Mouse (Mus musculus): ENCODE results near the gene Insrr.
"Not testable (repeated sequence)": the region's sequence is repeated elsewhere in the genome, so short reads cannot be mapped to it uniquely, and the experiment has no call there.

Gene Insrr

DNA sequence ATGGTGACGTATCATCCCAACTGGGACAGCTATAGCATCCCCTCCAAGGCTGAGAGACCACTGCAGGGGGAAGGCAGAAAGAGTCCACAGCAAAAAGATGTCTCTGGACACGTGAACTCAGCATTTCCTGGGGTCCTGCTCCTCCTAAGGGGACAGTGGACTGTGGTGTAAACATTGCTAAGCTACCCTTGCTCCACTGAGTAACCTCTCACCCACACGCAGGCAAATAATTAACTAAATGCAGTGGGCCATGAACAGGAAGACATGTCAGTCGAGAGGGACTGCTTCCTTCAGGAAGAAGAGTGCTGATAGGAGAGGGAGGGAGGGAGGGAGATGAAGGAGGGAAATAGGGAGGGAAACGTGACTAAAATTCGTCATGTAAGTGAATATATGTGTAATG is 25.7 kb upstream of the Insrr start:
- in situ Hi-C loops (cut with MboI, MseI): loop anchor here in 1 of 2 experiments (5.0 kb wide), 1 partner anchor 46 kb away; no protein-coding TSS in a partner anchor

DNA sequence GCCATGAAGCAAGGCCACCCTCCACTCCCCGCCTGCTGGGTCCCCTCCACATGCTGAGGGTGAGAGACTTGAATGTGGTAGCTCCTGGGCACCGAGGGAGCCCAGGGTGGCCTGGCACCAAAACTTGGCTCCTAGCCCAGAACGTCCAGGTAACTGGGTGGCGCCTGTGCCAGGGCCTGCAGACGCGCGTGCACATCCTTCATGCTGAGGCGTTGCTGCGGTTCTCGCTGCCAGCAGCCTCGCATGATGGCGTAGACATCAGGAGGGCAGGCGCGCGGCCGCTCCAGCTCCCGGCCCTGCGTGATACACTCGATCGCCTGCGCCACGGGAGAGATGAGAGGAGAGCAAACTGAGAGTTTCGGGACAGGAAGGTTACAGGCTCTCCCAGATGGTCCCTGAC is 18.5 kb upstream of the Insrr start:
- in situ Hi-C loops (cut with MboI, MseI): no loop called here

DNA sequence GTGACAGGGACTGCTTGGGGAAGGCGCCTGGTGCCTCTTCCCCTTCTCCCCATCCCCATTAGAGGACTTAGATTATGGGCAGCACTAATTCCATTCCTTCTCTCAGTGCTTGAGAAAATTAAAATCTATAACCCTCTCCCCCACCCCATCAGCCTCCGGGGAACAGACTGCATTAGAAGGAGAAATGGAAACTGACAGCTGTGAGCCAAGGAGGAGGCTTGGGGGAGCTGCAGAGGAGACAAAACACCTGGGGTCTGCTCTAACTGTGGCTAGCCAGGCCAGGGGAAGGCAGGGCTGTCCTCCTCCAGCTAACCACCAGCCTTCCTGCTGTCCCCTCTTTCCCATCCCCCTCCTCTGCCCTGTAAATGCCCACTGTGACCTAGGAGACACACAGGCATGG is 17.7 kb upstream of the Insrr start:
- in situ Hi-C loops (cut with MboI, MseI): no loop called here

DNA sequence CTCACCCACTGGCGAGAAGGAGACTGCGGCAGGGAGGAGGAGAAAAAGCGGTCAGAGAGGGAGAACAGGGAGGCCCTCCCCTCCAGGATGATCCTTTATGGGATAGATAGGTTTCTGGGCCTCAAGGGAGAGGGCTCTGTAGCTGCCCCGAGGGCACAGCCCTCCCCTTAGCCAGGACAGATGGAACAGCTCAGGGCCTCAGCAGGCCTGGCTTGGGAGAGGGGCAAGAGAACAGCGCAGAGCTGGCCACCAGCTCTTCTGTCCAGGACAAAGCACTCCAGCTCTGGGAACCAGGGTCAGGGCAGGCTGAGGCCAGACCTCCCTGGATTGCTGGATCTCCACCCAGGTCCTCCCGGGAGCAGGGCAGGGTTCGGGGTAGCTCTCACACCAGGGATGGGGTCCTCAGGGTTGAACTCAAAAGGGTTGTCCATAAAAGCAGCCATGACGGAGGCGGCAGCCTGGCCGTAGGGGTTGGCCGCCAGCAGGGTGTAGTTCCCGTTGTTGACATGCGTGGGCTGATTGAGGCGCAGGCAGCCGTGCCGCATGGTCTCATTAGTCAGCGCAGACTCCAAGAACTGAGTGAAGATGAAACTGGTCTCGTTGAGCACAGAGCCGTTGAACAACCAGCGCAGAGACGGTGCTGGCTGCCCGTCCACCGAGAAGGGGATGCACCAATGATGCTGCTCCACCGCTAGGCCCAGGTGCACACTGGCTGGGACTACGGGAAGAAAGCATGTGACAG is 13.3 kb upstream of the Insrr start:
- in situ Hi-C loops (cut with MboI, MseI): no loop called here

DNA sequence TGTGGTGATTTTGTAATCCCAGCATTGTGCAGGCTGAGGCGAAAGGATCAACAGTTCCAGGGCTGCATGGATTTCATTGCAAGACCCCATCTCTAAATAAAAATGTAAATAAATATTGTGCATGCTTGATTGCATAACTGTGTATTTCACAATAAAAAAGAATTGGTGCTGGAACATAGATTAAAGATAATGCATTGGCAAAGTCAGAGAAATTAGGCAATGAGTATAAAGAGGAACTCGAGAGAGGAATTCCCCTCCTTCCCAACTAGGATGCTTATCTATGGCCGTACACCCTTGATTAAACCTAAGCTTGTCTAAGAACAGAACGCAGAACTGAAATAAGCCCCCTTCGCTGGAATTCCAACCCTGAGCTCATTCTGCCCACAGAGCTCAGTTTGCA is 11.6 kb upstream of the Insrr start:
- in situ Hi-C loops (cut with MboI, MseI): no loop called here

DNA sequence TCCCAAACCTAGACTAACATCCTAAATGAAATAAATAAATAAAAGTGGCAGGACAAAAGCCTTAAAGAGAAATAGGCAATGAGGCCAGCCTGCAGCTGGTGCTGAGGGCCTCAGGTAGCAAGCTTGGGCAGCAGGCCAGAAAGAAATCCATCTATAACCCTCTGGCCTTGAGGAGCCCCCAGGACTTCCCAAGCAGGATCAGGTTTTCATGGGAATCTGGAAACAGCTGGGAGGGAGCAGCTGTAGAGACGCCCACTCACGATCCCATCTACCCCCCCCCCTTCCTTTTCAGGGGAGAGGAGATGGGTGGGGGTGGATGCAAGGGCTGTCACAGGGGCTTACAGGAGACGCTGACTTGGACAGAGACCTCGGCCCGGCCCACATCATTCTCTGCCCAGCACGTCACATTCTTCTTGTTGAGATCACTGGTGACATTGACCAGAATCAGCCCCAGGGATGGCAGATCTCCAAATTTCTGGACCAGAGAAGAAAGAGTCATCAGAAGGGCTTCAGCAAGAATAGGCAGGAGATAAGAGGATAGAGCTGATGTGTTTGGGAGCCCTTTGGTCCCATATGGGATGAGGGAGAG is 11.0 kb upstream of the Insrr start:
- in situ Hi-C loops (cut with MboI, MseI): no loop called here

DNA sequence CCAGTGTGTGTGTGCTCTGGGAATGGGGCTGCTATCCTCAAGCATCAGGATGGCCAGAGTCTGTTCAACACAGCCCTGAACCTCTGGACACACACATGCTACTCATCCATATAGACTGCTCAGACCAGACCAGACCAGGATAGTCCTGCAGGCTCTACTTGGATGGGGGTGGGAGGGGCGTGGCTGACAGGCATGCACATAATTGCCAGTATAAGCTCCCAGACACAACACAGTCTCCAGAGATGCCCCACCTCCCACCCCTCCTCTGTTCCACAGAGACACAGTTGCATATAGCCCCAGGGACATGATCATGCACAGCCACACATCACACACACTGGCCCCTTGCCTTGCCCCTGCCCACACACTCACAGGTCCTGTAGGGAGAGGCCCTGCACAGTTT is 7.5 kb upstream of the Insrr start:
- in situ Hi-C loops (cut with MboI, MseI): no loop called here

DNA sequence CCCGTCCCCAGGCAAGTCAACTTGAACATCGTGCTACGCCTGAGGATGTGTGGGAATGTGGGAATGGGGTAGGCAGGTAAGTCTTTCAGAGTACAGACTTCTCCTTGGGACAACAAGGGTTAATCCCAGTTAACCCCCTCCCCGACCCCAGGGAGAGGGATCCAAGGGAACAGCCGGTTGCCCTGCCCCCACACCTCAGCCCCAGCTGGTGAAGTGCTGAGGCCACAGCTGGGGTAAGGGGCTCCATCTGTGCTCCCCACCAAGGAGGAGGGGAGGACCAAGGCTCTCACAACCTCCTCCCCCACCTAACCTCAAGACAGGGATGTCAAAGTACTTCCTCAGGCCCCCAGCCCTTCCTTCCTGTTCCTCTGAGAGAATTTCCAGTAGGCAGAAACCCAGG is 7.0 kb upstream of the Insrr start:
- in situ Hi-C loops (cut with MboI, MseI): no loop called here

DNA sequence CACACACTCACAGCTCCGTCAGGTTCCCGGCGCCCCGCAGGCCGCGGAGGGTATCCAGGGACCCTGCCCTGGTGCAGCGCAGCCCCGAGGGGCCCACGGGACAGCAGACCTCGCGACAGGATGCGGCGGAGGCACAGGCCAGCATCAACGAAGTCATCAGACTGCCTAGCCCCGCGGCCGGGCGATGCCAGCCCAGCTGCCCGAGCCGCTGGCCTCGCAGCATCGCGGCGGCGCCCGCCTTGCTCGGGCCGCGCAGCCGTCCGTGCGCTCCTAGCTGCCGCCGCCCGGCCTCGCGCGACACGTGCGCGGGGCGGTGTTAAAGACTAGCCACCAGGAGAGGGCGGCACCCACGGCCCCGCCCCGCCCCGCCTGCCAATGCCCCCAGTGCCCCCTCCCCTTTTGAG is 1.8 kb upstream of the Insrr start, which contains the start of gene Ntrk1:
Gene Ntrk1, minus strand, starts transcription at position 241 of the 404 bp plus-strand sequence.
- in situ Hi-C loops (cut with MboI, MseI): no loop called here

DNA sequence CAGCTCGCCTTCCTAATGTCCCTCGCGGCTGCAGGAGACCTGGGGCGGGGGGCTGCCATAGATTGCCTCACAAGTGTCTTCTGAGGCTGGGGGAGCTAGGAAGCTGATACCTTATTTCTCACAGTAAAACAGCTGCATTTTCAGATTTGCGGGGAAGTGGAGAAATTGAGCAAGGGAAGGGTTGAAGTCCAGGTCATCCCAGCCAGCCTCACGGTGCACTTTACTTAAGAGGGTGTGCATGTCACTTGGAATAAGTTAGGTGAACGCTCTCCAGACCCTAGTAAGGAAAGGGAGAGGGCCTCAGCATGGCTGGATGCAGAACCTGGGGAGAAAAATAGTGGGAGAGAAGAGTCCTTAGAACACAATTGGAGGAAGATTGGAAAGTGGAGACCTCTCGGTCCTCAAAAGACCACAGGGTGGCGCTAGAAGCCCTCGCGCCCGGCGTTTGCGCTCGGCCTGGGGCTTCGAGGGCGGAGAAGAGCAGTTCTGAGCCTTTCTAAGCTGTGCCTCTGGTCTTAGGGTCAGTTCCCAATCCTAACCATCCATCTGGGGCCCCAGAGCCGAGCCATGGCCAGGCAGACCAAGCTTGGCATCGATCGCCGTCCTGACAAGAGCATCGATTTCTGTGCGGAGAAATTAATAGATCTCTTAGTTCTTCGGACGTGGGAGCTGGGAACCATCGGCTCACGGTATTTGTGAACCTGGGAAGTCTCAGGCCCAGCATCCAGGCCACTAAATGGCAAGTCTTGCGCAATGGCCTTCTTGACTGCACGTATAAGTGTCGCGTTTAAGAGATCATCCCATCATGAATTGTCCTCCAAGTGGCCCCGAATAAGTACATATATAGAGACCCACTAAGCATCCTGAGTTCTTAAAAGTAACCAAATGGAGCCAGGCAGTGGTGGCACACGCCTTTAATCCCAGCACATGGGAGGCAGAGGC is 1.1 kb upstream of the Insrr start:
- in situ Hi-C loops (cut with MboI, MseI): no loop called here

DNA sequence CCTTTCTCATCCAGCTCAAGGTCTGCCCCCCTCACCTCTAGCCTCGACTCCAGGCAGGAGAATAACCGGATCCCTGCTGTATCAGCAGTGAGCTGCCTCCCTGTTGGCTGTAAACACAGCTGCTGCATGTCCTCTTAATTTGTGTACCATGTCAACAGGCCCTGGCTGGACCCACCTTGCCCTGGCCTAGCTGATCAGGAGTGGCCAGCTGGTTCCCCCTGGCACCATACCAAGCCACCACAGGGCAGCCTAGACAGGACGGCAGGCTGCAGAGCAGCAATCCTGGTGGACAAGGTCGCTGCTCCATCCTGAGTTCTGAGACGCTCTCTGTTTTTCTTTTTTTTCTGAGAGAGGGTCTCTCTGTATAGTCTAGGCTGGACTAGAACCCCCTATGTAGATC is 4.9 kb downstream of the Insrr start:
- in situ Hi-C loops (cut with MboI, MseI): no loop called here

DNA sequence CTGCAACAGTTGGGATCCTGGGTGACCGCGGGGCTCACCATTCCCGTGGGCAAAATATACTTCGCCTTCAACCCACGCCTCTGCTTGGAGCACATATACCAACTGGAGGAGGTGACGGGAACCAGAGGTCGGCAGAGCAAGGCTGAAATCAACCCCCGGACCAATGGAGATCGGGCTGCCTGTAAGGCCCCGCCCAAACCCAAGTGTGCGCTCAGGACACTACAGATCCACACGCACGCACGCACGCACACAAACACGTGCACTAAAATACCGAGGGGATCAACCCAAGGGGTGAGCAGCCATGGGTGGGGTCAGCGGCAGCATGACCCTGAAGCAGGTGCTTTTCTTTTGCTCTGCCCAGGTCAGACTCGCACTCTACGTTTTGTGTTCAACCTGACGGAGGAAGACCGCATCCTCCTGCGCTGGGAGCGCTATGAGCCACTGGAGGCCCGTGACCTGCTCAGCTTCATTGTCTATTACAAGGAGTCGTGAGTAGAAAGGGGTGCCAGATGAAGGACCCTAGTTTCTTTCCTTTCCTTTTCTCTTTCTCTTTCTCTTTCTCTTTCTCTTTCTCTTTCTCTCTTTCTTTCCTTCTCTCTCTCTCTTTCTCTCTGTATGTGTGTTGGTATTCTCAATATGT is 7.4 kb downstream of the Insrr start:
- in situ Hi-C loops (cut with MboI, MseI): no loop called here

DNA sequence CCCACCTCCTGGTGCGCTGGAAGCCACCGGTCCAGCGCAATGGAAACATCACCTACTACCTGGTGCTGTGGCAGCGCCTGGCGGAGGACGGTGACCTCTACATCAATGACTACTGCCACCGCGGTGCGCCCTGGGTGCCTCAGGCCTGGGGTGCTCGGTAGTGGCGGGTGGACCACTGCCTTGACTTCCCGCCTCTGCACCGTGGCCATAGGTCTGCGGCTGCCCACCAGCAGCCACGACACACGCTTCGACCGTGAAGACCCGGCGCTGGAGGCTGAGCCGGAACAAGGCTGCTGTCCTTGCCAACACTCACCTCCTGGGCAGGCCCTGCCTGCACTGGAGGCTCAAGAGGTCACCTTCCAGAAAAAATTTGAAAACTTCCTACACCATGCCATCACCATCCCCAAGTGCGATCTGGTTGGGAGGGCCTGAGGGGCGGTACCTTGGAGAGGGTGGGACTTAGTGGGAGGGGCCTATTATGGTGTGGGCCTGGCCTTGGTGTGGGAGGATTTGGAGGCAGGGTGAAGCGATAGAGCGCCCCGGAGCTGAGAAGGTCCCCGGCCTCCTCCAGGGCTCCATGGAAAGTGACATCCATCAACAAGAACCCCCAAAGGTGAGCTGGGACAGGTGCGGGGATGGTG is 12.7 kb downstream of the Insrr start:
- in situ Hi-C loops (cut with MboI, MseI): no loop called here

DNA sequence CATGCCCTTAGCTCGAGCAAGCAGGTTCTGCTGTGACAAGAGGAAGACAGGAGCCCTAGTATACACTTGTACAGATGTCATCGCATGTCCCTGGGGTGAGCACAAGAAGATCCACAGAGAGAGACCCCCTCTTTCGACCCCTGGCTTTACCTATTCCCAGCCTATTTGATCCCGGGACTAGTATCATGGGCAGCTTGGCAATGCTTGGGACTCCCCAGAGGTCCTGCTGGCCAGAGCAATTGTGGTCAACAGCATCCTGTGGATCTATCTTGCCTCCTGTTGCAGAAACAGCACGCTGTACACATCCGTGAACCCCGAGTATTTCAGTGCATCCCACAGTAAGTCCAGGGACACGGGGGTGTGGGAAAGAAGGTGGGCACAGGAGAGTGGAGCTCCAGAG is 14.5 kb downstream of the Insrr start:
- in situ Hi-C loops (cut with MboI, MseI): no loop called here

DNA sequence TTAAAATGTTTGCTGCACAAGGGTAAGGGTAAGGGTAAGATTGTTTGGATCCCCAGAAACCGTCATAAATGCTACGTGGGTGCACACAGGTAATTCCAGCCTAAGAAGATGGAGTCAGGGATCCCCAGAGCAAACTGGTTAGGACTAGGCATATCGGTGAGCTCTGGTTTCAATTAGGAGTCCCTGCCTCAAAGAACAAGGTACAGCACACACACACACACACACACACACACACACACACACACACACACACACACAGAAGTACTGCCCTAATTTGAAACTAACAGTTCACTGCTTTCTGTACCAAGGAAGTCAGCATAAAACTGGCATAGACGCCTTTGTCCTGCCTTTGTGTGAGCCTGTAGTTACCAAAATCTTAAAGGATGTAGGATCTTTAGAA is 15.7 kb downstream of the Insrr start:
- in situ Hi-C loops (cut with MboI, MseI): no loop called here

DNA sequence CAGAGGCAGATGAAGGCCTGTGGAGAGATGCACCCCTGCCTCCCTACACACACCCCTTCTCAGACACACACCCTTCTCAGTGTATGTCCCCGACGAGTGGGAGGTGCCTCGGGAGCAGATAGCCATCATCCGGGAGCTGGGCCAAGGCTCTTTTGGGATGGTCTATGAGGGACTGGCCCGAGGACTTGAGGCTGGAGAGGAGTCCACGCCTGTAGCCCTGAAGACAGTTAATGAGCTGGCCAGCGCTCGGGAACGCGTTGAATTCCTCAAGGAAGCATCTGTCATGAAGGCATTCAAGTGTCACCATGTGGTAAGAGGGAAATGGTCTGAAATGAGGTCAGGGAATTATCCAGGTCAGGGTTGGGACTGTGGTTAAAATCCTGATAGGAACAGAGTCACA is 16.1 kb downstream of the Insrr start:
- in situ Hi-C loops (cut with MboI, MseI): no loop called here

DNA sequence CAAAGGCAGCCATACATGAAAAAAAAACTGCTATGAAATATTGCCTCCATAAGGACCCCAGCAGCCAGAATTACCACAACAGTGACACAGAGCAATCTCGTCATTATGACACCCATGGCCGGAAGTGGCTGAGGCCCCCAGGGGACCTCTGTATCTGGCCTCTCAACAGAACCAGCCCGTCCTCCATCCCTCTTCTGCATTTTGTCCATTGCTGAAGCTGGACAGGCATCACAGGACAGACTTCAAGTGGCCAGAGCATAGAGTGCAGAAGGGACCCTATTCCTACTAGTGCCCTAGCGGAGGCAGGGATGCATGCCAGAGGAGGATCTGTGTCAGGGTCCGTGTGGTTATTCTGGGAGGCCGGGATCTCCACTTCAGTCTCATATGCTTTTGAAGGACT is 19.4 kb downstream of the Insrr start:
- in situ Hi-C loops (cut with MboI, MseI): loop anchor here in 1 of 2 experiments (5.0 kb wide), 1 partner anchor 44 kb away; no protein-coding TSS in a partner anchor

DNA sequence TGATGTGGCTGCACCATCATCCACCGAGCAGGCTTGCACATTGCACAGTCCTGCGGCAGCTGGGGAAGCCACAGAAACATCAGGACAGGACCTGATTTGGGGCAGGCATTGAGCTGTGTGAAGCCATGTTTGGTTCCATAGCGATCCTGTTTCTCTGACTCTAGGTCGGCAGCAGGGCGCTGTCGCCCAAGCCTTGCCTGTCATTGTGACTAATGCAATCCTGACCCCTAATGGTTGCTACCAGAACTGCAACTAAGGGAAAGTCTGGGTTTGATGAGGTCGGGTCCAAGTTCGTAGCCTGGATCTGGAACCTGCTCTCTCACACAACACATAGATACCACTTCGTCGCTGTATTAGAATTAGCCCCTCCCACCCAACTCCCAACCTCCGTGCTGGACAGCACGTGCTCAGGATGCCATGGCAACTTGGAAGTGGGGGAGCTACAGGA is 19.9 kb downstream of the Insrr start:
- in situ Hi-C loops (cut with MboI, MseI): loop anchor here in 1 of 2 experiments (5.0 kb wide), 1 partner anchor 44 kb away; no protein-coding TSS in a partner anchor

DNA sequence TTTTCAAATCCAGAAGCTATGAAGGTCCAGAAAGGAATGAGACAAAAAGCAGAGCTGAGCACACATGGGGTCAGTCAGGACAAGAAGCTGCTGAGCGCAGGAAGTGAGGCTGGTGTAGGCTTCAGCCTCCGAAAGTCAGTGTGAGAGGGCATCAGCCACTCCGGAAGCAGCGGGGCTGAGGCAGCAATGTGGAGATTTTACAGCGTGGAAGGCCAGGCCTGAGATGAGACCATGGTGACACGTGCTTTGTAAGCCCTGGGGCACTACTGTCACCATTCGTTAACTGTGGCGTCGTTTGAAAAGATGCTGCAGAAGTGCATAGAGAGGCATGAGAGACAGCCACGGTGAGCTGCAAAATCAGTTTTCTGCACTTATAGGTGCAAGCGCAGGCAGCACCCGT is 21.5 kb downstream of the Insrr start:
- in situ Hi-C loops (cut with MboI, MseI): loop anchor here in 1 of 2 experiments (5.0 kb wide), 1 partner anchor 46 kb away; no protein-coding TSS in a partner anchor

DNA sequence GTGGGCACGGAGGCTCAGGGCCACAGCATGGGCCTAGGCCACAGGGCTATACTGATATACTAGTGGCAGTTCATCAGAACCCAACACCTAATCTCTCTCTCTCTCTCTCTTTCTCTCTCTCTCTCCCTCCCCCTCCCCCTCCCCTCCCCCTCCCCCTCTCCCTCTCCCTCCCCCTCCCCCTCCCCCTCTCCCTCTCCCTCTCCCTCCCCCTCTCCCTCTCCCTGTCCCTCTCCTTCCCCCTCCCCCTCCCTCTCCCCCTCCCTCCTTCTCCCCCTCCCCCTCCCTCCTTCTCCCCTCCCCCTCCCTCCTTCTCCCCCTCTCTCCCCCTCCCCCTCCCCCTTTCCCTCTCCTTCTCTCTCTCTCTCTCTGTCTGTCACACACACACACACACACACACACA is 27.5 kb downstream of the Insrr start, which contains the start of gene Pear1:
Gene Pear1, minus strand, starts transcription at position 101 of the 400 bp plus-strand sequence.
- in situ Hi-C loops (cut with MboI, MseI): not testable (repeated sequence)

DNA sequence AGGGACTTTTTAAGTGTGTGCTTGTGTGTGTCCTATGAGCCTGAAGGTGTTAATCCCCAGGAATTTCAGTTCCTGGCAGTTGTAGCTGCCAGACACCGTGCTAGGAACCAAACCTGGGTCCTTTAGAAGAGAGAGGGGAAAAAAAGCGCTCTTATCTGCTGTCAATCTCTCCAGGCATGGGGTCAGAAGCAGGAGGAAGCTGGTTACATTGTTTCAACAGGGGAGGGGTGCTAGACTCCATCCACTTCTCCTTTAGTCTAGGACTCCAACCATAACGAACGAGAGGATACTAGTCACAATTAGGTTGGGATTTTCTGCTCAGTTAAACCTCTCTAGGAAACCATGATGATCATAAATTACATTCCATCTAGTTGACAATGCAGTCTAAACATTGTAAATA is 31.7 kb downstream of the Insrr start:
- in situ Hi-C loops (cut with MboI, MseI): no loop called here
